Mouse (Mus musculus) embryo, embryonic 10.5 days (tissue): ENCODE results near the gene Tia1.
A peak's percentile ranks its signal among the peaks of the same experiment; 100 is the strongest.
"Not testable (repeated sequence)": the region's sequence is repeated elsewhere in the genome, so short reads cannot be mapped to it uniquely, and the experiment has no call there.

ENCODE experiments used
- DNase-seq: peaks from one replicate; pipeline ENCODE4 v3.0.0-alpha.2; 2015; ENCODE audit warnings: low spot score

The Tia1 gene

DNA sequence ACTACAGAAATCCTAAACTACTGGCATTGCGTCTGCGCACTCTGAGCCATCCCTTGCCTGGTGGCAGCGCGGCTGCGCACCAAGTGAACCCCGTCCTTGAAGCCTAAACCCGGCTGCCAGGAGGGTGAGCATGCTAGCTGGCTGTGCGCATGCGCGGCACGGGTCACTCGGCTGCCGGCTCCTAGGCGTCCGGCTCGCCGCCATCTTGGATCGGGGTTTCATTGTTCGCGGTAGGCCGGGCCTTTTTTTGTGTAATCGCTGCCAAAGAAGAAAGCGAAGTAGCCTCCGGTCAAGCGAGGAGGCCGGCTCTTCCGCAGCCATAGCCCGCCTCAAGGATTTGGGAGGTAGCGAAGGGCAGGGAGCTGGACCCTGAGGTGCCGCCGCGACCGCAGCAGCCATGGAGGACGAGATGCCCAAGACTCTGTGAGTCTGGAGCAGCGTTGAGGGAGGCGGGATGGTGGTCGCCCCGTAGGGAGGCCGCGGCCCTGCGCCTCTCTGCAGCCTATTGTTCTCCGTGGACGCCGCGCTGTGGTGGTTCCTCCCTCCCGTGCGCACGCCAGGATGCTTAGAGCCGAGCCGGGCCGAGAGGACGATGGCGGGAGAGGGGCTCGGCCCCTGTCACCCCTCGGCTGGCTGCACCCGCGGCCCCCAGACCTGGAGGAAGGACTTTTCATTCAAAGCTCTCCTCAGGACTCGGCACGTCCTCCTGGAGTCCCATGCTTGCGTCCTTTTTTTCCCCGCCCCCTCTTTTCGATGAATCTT is at the start of gene Tia1:
Gene Tia1 (plus strand): TSS at position 120 of the 762 bp plus-strand sequence.
- peak; percentile 99 for DNase-seq

- DNase-seq, result no peak
These were observed 49.1 kb upstream of the Tia1 start for GRCm38 (mm10) chr6:86354948-86355347.

GRCm38 (mm10) chr6:86356956-86357355 is 47.1 kb upstream of the Tia1 start:
- no peak for DNase-seq

DNA sequence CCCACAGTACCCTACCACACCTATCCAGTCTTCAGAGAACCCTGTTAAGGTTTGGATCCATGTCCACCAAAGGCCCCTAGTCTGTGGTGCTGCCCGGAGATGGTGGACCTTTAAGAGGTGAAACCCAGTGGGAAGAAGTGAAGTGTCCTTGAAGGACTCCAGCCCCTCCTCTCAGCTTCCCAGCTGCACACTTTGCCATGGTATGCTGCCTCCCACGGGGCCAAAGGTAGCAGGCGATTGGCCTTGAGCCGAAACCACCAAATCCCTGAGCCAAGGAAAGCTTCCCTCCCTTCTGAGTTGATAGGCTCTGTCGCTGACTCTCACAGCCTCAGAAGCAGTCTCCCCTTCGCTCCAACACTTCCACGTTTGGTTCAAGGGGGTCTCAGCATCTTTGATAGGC is 43.3 kb upstream of the Tia1 start:
- no peak for DNase-seq

DNA sequence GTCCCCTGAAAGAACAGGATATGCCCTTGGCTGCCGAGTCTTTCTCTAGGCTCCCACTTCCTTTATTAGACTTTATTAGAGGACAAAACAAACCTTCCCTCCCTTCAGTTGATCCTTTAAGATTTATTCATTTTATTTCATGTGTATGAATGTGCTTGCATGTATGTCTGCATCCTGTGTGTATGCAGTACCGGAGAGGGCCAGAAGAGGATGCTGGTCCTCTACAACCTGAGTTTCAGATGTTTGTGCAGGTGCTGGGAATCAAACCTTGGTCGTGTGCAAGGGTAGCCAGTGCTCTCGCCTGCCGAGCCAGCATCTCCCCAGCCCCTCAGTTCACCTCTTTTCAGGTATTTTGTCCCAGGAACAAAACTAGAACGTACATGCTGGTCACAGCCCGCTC is 42.6 kb upstream of the Tia1 start:
- no peak for DNase-seq

DNA sequence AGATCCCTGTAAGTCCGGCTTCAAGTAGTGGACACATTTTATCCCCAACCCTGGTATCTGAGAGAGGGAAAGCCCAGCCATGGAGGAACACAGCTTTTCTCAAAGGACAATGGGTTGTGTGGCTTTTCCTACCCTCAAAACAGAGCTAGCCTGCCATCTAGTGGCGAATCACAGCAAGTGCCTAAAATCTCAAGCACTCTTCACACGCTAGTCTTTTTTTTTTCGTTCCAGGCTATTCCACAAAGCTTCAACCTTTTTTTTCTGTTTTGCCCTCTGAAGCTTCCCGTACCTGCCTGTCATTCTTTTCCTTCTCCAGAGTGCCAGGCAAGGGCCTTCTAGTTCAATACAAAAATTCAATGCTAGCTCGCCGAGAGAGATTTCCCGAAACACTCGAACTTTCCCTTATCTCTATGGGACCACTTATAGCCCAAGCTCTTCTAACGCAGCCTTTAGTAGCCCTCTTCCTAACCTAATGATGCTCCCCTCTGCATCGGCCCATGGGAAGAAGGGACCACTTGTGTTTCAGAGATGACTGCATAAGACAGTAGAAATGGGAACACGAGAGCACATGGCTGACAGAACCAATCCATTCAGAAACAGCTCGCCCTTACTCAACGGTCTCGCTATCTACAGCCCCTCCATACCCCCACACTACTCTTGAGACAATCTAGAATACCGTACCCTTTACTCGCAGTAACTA is 39.4 kb upstream of the Tia1 start:
- DNase-seq, result peak; percentile 94

- DNase-seq, result peak; percentile 98
These were observed 38.5 kb upstream of the Tia1 start, which contains the start of gene Fam136a for GRCm38 (mm10) chr6:86365371-86366124. Fam136a (plus strand) TSS chr6:86365646.

GRCm38 (mm10) chr6:86366125-86366852 is 37.7 kb upstream of the Tia1 start:
- DNase-seq, result no peak

DNA sequence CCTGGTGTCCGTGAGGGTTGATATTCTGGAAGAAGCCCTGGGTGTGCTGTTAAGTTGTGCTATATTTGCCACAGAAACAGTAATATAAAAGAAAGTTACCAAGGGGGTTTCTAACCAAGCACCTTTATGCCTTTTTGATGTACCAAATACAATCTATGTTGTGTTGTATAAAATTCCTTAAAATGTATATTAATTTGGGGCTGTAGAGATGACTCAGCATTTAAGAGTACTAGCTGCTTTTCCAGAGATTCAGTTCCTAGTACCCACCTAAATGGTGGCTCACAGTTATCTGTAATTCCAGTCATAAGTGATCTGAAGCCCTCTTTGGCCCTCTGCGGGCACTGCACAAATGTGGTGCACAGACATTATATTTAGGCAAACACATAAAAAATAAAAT is 37.2 kb upstream of the Tia1 start:
- no peak for DNase-seq

- DNase-seq, result no peak
These were observed 35.5 kb upstream of the Tia1 start for GRCm38 (mm10) chr6:86368479-86368878.

- no peak for DNase-seq
These were observed 33.8 kb upstream of the Tia1 start for GRCm38 (mm10) chr6:86370093-86370713.

DNA sequence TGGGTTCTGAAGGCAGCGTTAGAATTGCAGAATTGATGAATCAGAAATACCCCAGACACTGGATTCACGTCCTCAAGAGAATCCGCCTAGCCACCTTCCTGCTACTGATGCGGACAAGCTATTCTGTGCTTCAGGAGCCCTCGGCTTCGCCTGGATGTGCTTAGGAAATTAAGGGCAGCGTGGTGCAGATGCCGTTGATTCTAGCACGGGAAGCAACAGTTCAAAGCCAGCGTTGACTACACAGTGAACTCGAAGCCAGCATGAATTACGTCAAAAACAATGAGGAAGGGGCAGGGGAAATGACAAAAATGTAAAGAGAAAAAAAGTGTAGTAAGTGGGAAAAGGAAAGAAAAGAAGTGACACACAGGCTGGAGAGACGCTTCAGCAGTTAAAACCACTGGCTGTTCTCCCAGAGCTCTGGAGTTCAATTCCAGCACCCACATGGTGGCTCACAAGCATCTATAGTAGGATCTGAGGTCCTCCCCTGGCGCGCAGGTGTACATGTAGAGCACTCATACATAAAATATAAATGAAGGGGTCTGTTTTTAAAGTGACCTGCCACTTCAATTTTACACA is 33.2 kb upstream of the Tia1 start, which contains the start of gene Snrpg:
Gene Snrpg (plus strand): TSS at position 541 of the 576 bp plus-strand sequence.
- no peak for DNase-seq

DNA sequence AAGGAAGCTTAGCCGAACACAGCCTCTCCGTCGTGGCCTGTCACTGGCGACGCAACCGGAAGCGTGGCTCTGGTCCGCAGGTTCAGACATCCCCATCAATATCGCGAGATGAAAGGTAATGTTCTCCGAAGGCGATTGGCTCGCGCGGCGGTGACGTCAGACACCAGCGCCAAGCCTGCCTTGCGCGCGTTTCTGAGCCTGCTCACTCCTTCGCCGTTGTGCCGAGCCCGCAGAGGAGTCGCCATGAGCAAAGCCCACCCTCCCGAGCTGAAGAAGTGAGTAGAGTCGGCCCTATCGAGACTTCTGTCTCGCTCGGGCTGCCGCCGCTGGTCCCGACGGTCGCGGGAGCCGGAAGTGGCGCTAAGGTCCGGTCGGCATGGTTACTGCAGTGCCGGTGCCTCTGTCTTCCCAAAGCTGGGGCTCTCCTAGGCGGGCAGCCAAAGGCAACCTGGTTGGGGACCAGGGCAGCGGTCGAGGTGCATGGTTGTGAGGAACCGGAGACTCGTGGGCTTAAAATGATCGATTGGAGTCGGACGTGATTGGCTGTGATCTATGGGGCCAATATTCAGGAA is 32.6 kb upstream of the Tia1 start:
- DNase-seq, result peak; percentile 98

DNA sequence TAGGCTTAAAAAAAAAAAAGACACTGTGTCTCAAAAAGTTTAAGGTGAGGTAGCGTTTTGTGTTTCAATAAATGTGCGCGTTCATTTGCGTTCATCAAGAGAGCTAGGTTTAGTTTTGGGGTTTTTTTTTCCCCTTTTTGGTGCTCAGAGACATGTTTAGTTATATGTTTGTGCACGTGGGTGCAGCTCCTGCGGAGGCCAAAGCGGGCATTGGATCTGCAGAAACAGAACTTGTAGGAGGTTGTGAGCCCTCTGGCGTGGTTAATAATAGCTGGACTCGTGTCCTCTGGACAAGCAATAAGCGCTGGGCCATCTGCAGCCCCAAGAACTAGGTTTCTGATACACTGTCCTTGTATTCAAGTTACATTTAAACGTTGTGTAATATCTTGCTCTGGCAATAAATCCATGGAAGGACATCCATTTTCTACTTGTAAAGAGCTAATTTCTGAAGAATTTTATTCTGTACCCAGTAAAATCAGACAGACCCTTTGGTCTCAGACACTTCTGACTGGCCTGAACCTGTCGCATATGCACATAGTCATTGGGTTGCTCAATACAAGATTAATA is 32.0 kb upstream of the Tia1 start:
- DNase-seq, result no peak

- DNase-seq, result no peak
These were observed 30.5 kb upstream of the Tia1 start for GRCm38 (mm10) chr6:86373556-86373955.

DNA sequence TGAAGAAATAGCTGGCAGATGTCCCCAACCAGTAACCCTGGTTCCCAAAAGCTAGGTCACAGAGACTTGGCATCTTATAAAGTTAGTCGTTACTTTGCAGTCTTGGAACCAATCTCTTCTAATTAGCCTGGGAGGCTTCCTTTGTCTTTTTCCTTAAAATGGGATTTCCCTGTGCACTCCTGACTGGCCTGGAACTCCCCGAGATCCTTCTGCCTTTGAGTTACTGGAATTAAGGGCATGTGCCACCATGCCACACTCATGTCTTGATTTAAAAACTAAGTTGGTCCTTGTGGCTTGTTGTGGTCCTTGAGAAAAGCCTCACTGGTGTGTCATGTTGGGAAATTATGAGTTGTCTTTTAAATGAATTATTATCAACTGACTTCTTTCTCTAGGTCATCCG is 25.7 kb upstream of the Tia1 start:
- no peak for DNase-seq

- DNase-seq, result not testable (repeated sequence)
These were observed 23.9 kb upstream of the Tia1 start for GRCm38 (mm10) chr6:86380112-86380511.

GRCm38 (mm10) chr6:86382551-86382950 is 21.5 kb upstream of the Tia1 start:
- DNase-seq, result no peak

GRCm38 (mm10) chr6:86383370-86383769 is 20.6 kb upstream of the Tia1 start:
- DNase-seq, result no peak

GRCm38 (mm10) chr6:86384692-86385091 is 19.3 kb upstream of the Tia1 start:
- DNase-seq, result no peak
